Comparison of ENCODE assay signal across 9 mouse cellular contexts in the genomic region with DNA sequence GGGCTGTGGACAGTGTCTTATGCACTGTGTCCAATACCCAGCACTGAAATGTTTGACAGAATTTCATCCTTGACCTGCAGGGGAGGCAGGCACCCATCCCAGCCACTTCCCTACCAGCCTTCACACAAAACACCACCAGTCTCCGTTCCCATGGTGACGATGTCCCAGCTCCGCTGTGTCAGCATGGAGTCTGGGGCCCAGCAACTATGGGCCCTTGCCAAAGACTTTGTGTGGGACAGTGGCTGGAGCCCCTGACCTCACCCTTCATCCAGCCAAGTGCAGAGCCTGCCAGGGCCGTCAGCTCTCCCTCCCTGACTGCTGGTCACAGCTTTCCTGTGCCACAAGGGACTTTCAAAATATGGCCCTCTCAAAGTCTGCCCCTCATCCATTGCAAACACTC. TPM values are rescaled to one million over a fixed set of nuclear protein-coding genes. Genes with fewer than 3 reads are reported as not detected.
DNase-seq lines count a peak whose midpoint lies in the region; ATAC-seq and TF ChIP-seq lines count a peak whose summit lies in the region.
"Had no signal": no experiment of that assay in that cellular context is flagged by ENCODE, and none has a peak within 500 bp of the region (broad histone marks: within the 10 kb centered on the region; RNA-seq: fewer than 3 reads in every experiment).

No protein-coding gene starts in this region.

- no peak overlapping the region for H3K27ac ChIP-seq in embryonic facial prominence, embryonic 12.5 days
- H3K27ac ChIP-seq in embryonic facial prominence, embryonic 10.5 days (replicated peaks), result no peak overlapping the region
- no peak overlapping the region for H3K27ac ChIP-seq in lung, postnatal 0 days (ENCODE audit: low read length)
- peak overlapping the region; percentile 98 for H3K27ac ChIP-seq in macrophage

- H3K9ac ChIP-seq in embryonic facial prominence, embryonic 12.5 days, result no peak overlapping the region
- H3K9ac ChIP-seq in lung, postnatal 0 days (replicated peaks; ENCODE audit: low read depth), result no peak overlapping the region

- H3K36me3 ChIP-seq in embryonic facial prominence, embryonic 12.5 days, result peaks cover 7% of the 10 kb centered on the region
- peaks cover 38% of the 10 kb centered on the region for H3K36me3 ChIP-seq in embryonic facial prominence, embryonic 10.5 days (replicated peaks)
- no peaks in the 10 kb centered on the region for H3K36me3 ChIP-seq in lung, postnatal 0 days (ENCODE audit: insufficient read depth, low read length)
- H3K36me3 ChIP-seq in macrophage (ENCODE audit: inconsistent target), result peaks cover 44% of the 10 kb centered on the region

- H3K4me2 ChIP-seq in embryonic facial prominence, embryonic 12.5 days (replicated peaks), result no peak overlapping the region
- H3K4me2 ChIP-seq in lung, postnatal 0 days (replicated peaks; ENCODE audit: low read depth, low read length), result no peak overlapping the region

- peak; percentile 20; the same call in 1 of the 2 replicates for TF ChIP-seq CTCF in lung, postnatal 0 days (IDR thresholded peaks at IDR 0.05)

- H3K27me3 ChIP-seq in embryonic facial prominence, embryonic 12.5 days, result no peaks in the 10 kb centered on the region
- H3K27me3 ChIP-seq in embryonic facial prominence, embryonic 10.5 days (replicated peaks; ENCODE audit: low read depth, poor library complexity, severe bottlenecking), result no peaks in the 10 kb centered on the region
- H3K27me3 ChIP-seq in lung, postnatal 0 days (replicated peaks; ENCODE audit: insufficient read depth, low read length), result no peaks in the 10 kb centered on the region

- H3K79me2 ChIP-seq in macrophage (ENCODE audit: inconsistent target), result peaks cover 84% of the 10 kb centered on the region

- H3K9me3 ChIP-seq in embryonic facial prominence, embryonic 12.5 days, result no peaks in the 10 kb centered on the region
- H3K9me3 ChIP-seq in embryonic facial prominence, embryonic 10.5 days, result no peaks in the 10 kb centered on the region
- no peaks in the 10 kb centered on the region for H3K9me3 ChIP-seq in lung, postnatal 0 days (ENCODE audit: low read length)

- intact Hi-C loops in heart, postnatal 10 days (cut with DNase I), result no loop called here

- WGBS in embryonic facial prominence, embryonic 12.5 days, result 75% methylated on average over 4 of the region's 4 CpGs
- WGBS in embryonic facial prominence, embryonic 10.5 days, result 60% methylated on average over 4 of the region's 4 CpGs
- 26% methylated on average over 4 of the region's 4 CpGs for WGBS in lung, postnatal 0 days
- WGBS in macrophage (ENCODE audit: missing documents), result 57% methylated on average over 4 of the region's 4 CpGs

- ATAC-seq in embryonic facial prominence, embryonic 12.5 days (ENCODE audit: insufficient number of reproducible peaks, insufficient read depth, low FRiP score, low TSS enrichment), result 0 out of 2 replicates have a peak, but pooled peaks have one; percentile 18
- ATAC-seq in lung, postnatal 0 days, result peak; percentile 40
- ATAC-seq in megakaryocyte progenitor cell, adult 5-6 weeks (replicated peaks; ENCODE audit: poor library complexity), result no peak

- no peak for TF ChIP-seq EP300 in lung, postnatal 0 days (IDR thresholded peaks at IDR 0.05)

- DNase-seq in embryonic facial prominence, embryonic 10.5 days (ENCODE audit: low spot score), result no peak
- peak; percentile 59 for DNase-seq in lung, postnatal 0 days (ENCODE audit: low spot score)
- no peak for DNase-seq in lung, postnatal 25 days (ENCODE audit: low spot score)
- DNase-seq in heart, postnatal 10 days, result peak; percentile 69 to 75
- DNase-seq in yolk sac, embryonic 10.5 days (ENCODE audit: low spot score), result no peak

- H3K4me3 ChIP-seq in embryonic facial prominence, embryonic 12.5 days, result no peak overlapping the region
- no peak overlapping the region for H3K4me3 ChIP-seq in embryonic facial prominence, embryonic 10.5 days
- H3K4me3 ChIP-seq in lung, postnatal 0 days (ENCODE audit: low read depth, low read length), result no peak overlapping the region
- no peak overlapping the region for H3K4me3 ChIP-seq in macrophage (ENCODE audit: inconsistent target)
- H3K4me3 ChIP-seq: erythroblast, embryonic 14.5 days had no signal

- peaks cover 19% of the 10 kb centered on the region for H3K4me1 ChIP-seq in embryonic facial prominence, embryonic 12.5 days
- H3K4me1 ChIP-seq in embryonic facial prominence, embryonic 10.5 days, result peaks cover 59% of the 10 kb centered on the region
- H3K4me1 ChIP-seq in lung, postnatal 0 days (ENCODE audit: insufficient read depth, low read depth, low read length), result peaks cover 9% of the 10 kb centered on the region

RNA-seq across cellular contexts. Expression of a gene that starts 16.2 kb away (rescaled TPM):
- polyA plus RNA-seq in embryonic facial prominence, embryonic 12.5 days (2016; fragmentation: Nextera tagmentation; extraction: Ambion mirVana), result 85.9 and 130 TPM in 2 replicates
- 137 and 149 TPM in 2 replicates for polyA plus RNA-seq in embryonic facial prominence, embryonic 10.5 days (2016; fragmentation: Nextera tagmentation; extraction: Ambion mirVana)
- 54.3 and 54.6 TPM in 2 replicates for polyA plus RNA-seq in lung, postnatal 0 days (2015; fragmentation: Nextera tagmentation; extraction: Ambion mirVana)
- 10 to 100 TPM; 39.4 to 44.2 TPM for total RNA-seq in heart, postnatal 10 days (2021)
- total RNA-seq in macrophage (2018; cell fraction: chromatin; rRNA removed), result 100 to 1,000 TPM in 1 of 26 experiments, 10 to 100 TPM in 24, 1 to 10 TPM in 1; 9.6 to 147 (median 49.2) TPM
- total RNA-seq in macrophage (2018; cell fraction: cytosol; rRNA removed), result 100 to 1,000 TPM; 588 to 806 (median 705) TPM
- 100 to 1,000 TPM in 24 of 26 experiments, 10 to 100 TPM in 2; 50.1 to 383 (median 147) TPM for total RNA-seq in macrophage (2018; cell fraction: nucleus; rRNA removed)
- polyA plus RNA-seq in macrophage (2018), result 407 to 941 TPM (median 598 TPM) in 3 replicates
- 88.7 and 123 TPM in 2 replicates for total RNA-seq in megakaryocyte progenitor cell, adult 5-6 weeks (2015)
- total RNA-seq in megakaryocyte progenitor cell, adult 5-6 weeks (2017), result 101 and 127 TPM in 2 replicates

RNA-seq across cellular contexts. Expression of a gene that starts 38.0 kb away (rescaled TPM):
- 11.0 and 12.5 TPM in 2 replicates for polyA plus RNA-seq in embryonic facial prominence, embryonic 12.5 days (2016; fragmentation: Nextera tagmentation; extraction: Ambion mirVana)
- polyA plus RNA-seq in embryonic facial prominence, embryonic 10.5 days (2016; fragmentation: Nextera tagmentation; extraction: Ambion mirVana), result 10.4 and 11.3 TPM in 2 replicates
- polyA plus RNA-seq in lung, postnatal 0 days (2015; fragmentation: Nextera tagmentation; extraction: Ambion mirVana), result 11.4 and 11.6 TPM in 2 replicates
- 1 to 10 TPM; 4.1 to 5.4 TPM for total RNA-seq in heart, postnatal 10 days (2021)
- total RNA-seq in macrophage (2018; cell fraction: chromatin; rRNA removed), result 10 to 100 TPM in 7 of 26 experiments, 1 to 10 TPM in 18, under 1 TPM in 1; 0.70 to 12.8 (median 6.1) TPM
- total RNA-seq in macrophage (2018; cell fraction: cytosol; rRNA removed), result 1 to 10 TPM; 1.8 to 9.2 (median 6.8) TPM
- total RNA-seq in macrophage (2018; cell fraction: nucleus; rRNA removed), result 1 to 10 TPM in 25 of 26 experiments, under 1 TPM in 1; 0.93 to 9.8 (median 5.3) TPM
- polyA plus RNA-seq in macrophage (2018), result 2.8 to 6.7 TPM (median 5.1 TPM) in 3 replicates
- 1.2 and 2.2 TPM in 2 replicates for total RNA-seq in megakaryocyte progenitor cell, adult 5-6 weeks (2015)
- 3.3 and 8.0 TPM in 2 replicates for total RNA-seq in megakaryocyte progenitor cell, adult 5-6 weeks (2017)

RNA-seq across cellular contexts. Expression of a gene that starts 45.9 kb away (rescaled TPM):
- polyA plus RNA-seq in embryonic facial prominence, embryonic 12.5 days (2016; fragmentation: Nextera tagmentation; extraction: Ambion mirVana), result 11.6 and 14.4 TPM in 2 replicates
- polyA plus RNA-seq in embryonic facial prominence, embryonic 10.5 days (2016; fragmentation: Nextera tagmentation; extraction: Ambion mirVana), result 12.8 and 14.5 TPM in 2 replicates
- polyA plus RNA-seq in lung, postnatal 0 days (2015; fragmentation: Nextera tagmentation; extraction: Ambion mirVana), result 7.9 and 9.7 TPM in 2 replicates
- 10 to 100 TPM; 11.4 to 11.5 TPM for total RNA-seq in heart, postnatal 10 days (2021)
- total RNA-seq in macrophage (2018; cell fraction: chromatin; rRNA removed), result 10 to 100 TPM in 13 of 26 experiments, 1 to 10 TPM in 13; 3.9 to 19.4 (median 10.4) TPM
- total RNA-seq in macrophage (2018; cell fraction: cytosol; rRNA removed), result 10 to 100 TPM in 17 of 26 experiments, 1 to 10 TPM in 9; 4.5 to 18.2 (median 11.5) TPM
- 10 to 100 TPM in 14 of 26 experiments, 1 to 10 TPM in 12; 2.6 to 19.0 (median 10.9) TPM for total RNA-seq in macrophage (2018; cell fraction: nucleus; rRNA removed)
- polyA plus RNA-seq in macrophage (2018), result 9.6 to 10.4 TPM (median 10.1 TPM) in 3 replicates
- total RNA-seq in megakaryocyte progenitor cell, adult 5-6 weeks (2015), result 2.6 TPM in 2 replicates
- 3.8 and 4.2 TPM in 2 replicates for total RNA-seq in megakaryocyte progenitor cell, adult 5-6 weeks (2017)

Comparison
In these comparisons a context has a peak if more than half of its experiments do, and no peak if none do; other contexts are left out.
1. DNase-seq: peak in lung, postnatal 0 days (single experiment) and heart, postnatal 10 days (2 of 2); none in embryonic facial prominence, embryonic 10.5 days (single experiment), lung, postnatal 25 days (single experiment) and yolk sac, embryonic 10.5 days (single experiment).